Mouse (Mus musculus): ENCODE data around the gene Diaph2. TPM values are rescaled to one million over a fixed set of nuclear protein-coding genes. Genes with fewer than 3 reads are reported as not detected.

The Diaph2 gene
- polyA plus RNA-seq, 1 experiment from 2014 or later = 5.4 TPM

- WGBS = 32% methylated on average over 5 of the region's 5 CpGs
- H3K4me2 ChIP-seq (ENCODE audit: low read depth, low read length, severe bottlenecking) = no peak overlapping the region
- H3K4me3 ChIP-seq (ENCODE audit: low read depth, low read length) = no peak overlapping the region
- H3K4me1 ChIP-seq (replicated peaks; ENCODE audit: control insufficient read depth, insufficient read depth, low read length) = no peaks in the 10 kb centered on the region
- H3K27ac ChIP-seq (ENCODE audit: low read depth, low read length) = no peak overlapping the region
- DNase-seq (ENCODE audit: low spot score) (peak; percentile 47), ATAC-seq (replicated peaks; ENCODE audit: low FRiP score) (peak; percentile 58; the same call in 1 of the 2 replicates)
- no peaks in the 10 kb centered on the region for H3K9me3 ChIP-seq (ENCODE audit: control insufficient read depth, low read length)
- no peaks in the 10 kb centered on the region for H3K27me3 ChIP-seq (ENCODE audit: control insufficient read depth, insufficient read depth, low read length)
- H3K36me3 ChIP-seq (ENCODE audit: control insufficient read depth, insufficient read depth, low read length) = no peaks in the 10 kb centered on the region
- no peak overlapping the region for H3K9ac ChIP-seq (ENCODE audit: low read length)
Observed at GRCm38 (mm10) chrX:130505626-130506025, 756.1 kb downstream of the Diaph2 start.

Data from forebrain, embryonic 11.5 days (tissue).